Mouse (Mus musculus) lung, postnatal 0 days (tissue): ENCODE data around the gene Pou4f2. TPM values are rescaled to one million over a fixed set of nuclear protein-coding genes. Genes with fewer than 3 reads are reported as not detected.

Experiments used
- ATAC-seq: fragments of 200-750 bp; cut with Nextera tagmentation; 2 replicates; pipeline ENCODE4 v1.8.0; 2017; ENCODE audit warnings: moderate library complexity
- DNase-seq: peaks from one replicate; pipeline ENCODE4 v3.0.0-alpha.2; 2016; ENCODE audit warnings: low spot score
- H3K27ac ChIP-seq: fragments of 300-500 bp; sonication (generic); 2 replicates; pipeline ENCODE4 v1.5.1; 2014; ENCODE audit warnings: antibody characterized with exemption, mild to moderate bottlenecking, low read length, mixed read lengths
- H3K27me3 ChIP-seq: fragments of 300-500 bp; sonication (generic); replicated peaks from 2 replicates; pipeline ENCODE4 v1.6.1; 2014; ENCODE audit warnings: low read length, mixed read lengths; ENCODE audit not compliant: insufficient read depth
- H3K36me3 ChIP-seq: fragments of 300-500 bp; sonication (generic); 2 replicates; pipeline ENCODE4 v1.6.1; 2014; ENCODE audit warnings: low read length, mixed read lengths; ENCODE audit not compliant: insufficient read depth
- H3K4me1 ChIP-seq: fragments of 300-500 bp; sonication (generic); 2 replicates; pipeline ENCODE4 v1.6.1; 2014; ENCODE audit warnings: antibody characterized with exemption, low read depth, low read length, mixed read lengths; ENCODE audit not compliant: insufficient read depth
- H3K4me2 ChIP-seq: fragments of 300-500 bp; sonication (generic); replicated peaks from 2 replicates; pipeline ENCODE4 v1.6.1; 2014; ENCODE audit warnings: low read depth, mild to moderate bottlenecking, low read length, moderate library complexity, mixed read lengths
- H3K4me3 ChIP-seq: fragments of 300-500 bp; sonication (generic); 2 replicates; pipeline ENCODE4 v1.5.1; 2014; ENCODE audit warnings: low read depth, low read length
- H3K9ac ChIP-seq: fragments of 300-500 bp; sonication (generic); replicated peaks from 2 replicates; pipeline ENCODE4 v1.6.1; 2014; ENCODE audit warnings: low read depth, mild to moderate bottlenecking
- H3K9me3 ChIP-seq: fragments of 300-500 bp; sonication (generic); 2 replicates; pipeline ENCODE4 v1.6.1; 2016; ENCODE audit warnings: low read length, mixed read lengths
- CTCF ChIP-seq: IDR thresholded peaks from 2 replicates; pipeline ENCODE4 v1.5.1; 2016; ENCODE audit warnings: antibody characterized with exemption, mild to moderate bottlenecking
- EP300 ChIP-seq: IDR thresholded peaks from 2 replicates; pipeline ENCODE4 v1.6.1; 2016; ENCODE audit warnings: antibody characterized with exemption, mild to moderate bottlenecking, control low read depth
- WGBS: fragments of 180-500 bp; shearing (Covaris S2); extraction: QIAGEN DNeasy Blood & Tissue Kit; methylation state at CpG from one replicate; pipeline ENCODE4 v1.1.7; 2014; 5-methylcytosine and 5-hydroxymethylcytosine counted together
- polyA plus RNA-seq: library from polyadenylated mRNA; unstranded; fragments of >200 nt; fragmentation: Nextera tagmentation; extraction: Ambion mirVana; gene quantifications from 2 replicates; pipeline ENCODE4 v1.2.1, GENCODE M21; 2015

Gene Pou4f2
- polyA plus RNA-seq, 1 experiment from 2014 or later, result not detected

- Histone ChIP-seq H3K9ac (no peak overlapping the region), H3K36me3 (no peaks in the 10 kb centered on the region), H3K4me3 (no peak overlapping the region), H3K4me1 (no peaks in the 10 kb centered on the region), H3K27ac (no peak overlapping the region), H3K9me3 (no peaks in the 10 kb centered on the region), H3K27me3 (peaks cover 16% of the 10 kb centered on the region; the same call in 1 of the 2 replicates), H3K4me2 (no peak overlapping the region)
- DNase-seq, result no peak
- WGBS, result 0% methylated on average over 10 of the region's 10 CpGs
- no peak for ATAC-seq
- no peak for TF ChIP-seq EP300
- no peak for TF ChIP-seq CTCF
Measured at GRCm38 (mm10) chr8:78426455-78426854, 10.0 kb downstream of the Pou4f2 start.

- peaks cover 13% of the 10 kb centered on the region; the same call in 1 of the 2 replicates for H3K27me3 ChIP-seq
- no peak for DNase-seq
Measured at GRCm38 (mm10) chr8:78423937-78424336, 12.5 kb downstream of the Pou4f2 start.

GRCm38 (mm10) chr8:78420101-78420503 lies 16.3 kb downstream of the Pou4f2 start:
- H3K36me3 ChIP-seq, result no peaks in the 10 kb centered on the region
- H3K27me3 ChIP-seq, result no peaks in the 10 kb centered on the region
- ATAC-seq (peak; percentile 57), DNase-seq (peak; percentile 29)
- no peaks in the 10 kb centered on the region for H3K4me1 ChIP-seq
- peak overlapping the region; percentile 46 for H3K4me2 ChIP-seq
- WGBS, result 2% methylated on average over 16 of the region's 19 CpGs
- H3K27ac ChIP-seq, result no peak overlapping the region
- H3K9ac ChIP-seq, result no peak overlapping the region
- TF ChIP-seq EP300 (no peak), CTCF (no peak)
- no peaks in the 10 kb centered on the region for H3K9me3 ChIP-seq
- H3K4me3 ChIP-seq, result peak overlapping the region; percentile 18; the same call in 1 of the 2 replicates

More at GRCm38 (mm10) chr8:78423937-78424336, 12.5 kb downstream of the Pou4f2 start:
- no peak for ATAC-seq
- Histone ChIP-seq H3K9ac (no peak overlapping the region), H3K27ac (no peak overlapping the region), H3K9me3 (no peaks in the 10 kb centered on the region), H3K4me2 (no peak overlapping the region), H3K4me3 (no peak overlapping the region), H3K36me3 (no peaks in the 10 kb centered on the region), H3K4me1 (no peaks in the 10 kb centered on the region)
- TF ChIP-seq CTCF (no peak), EP300 (no peak)
- 0% methylated on average over 1 of the region's 1 CpGs for WGBS

- Histone ChIP-seq H3K27ac (no peak overlapping the region), H3K4me3 (no peak overlapping the region), H3K4me1 (no peaks in the 10 kb centered on the region), H3K9ac (no peak overlapping the region), H3K9me3 (no peaks in the 10 kb centered on the region), H3K4me2 (no peak overlapping the region), H3K36me3 (no peaks in the 10 kb centered on the region), H3K27me3 (no peaks in the 10 kb centered on the region)
- DNase-seq, result no peak
- TF ChIP-seq EP300 (no peak), CTCF (no peak)
- no peak for ATAC-seq
- WGBS, result 30% methylated on average over 4 of the region's 4 CpGs
Measured at GRCm38 (mm10) chr8:78419272-78419671, 17.2 kb downstream of the Pou4f2 start.

GRCm38 (mm10) chr8:78390756-78391155 lies 45.7 kb downstream of the Pou4f2 start:
- TF ChIP-seq CTCF, result no peak
- TF ChIP-seq EP300, result no peak
- 89% methylated on average over 7 of the region's 7 CpGs for WGBS
- Histone ChIP-seq H3K4me3 (no peak overlapping the region), H3K36me3 (no peaks in the 10 kb centered on the region), H3K27ac (no peak overlapping the region), H3K9me3 (no peaks in the 10 kb centered on the region), H3K27me3 (no peaks in the 10 kb centered on the region), H3K4me1 (no peaks in the 10 kb centered on the region), H3K4me2 (no peak overlapping the region), H3K9ac (no peak overlapping the region)
- ATAC-seq, result no peak
- no peak for DNase-seq

Other genes starting within 250 kb of the Pou4f2 start
- 5.6 and 7.3 TPM in 2 replicates for gene Ttc29, start 223.3 kb downstream of the Pou4f2 start, polyA plus RNA-seq
- gene Rbmxl1, start 72.3 kb upstream of the Pou4f2 start, polyA plus RNA-seq, result 67.9 and 72.2 TPM in 2 replicates
- 10.9 and 13.8 TPM in 2 replicates for gene Slc10a7, start 72.7 kb upstream of the Pou4f2 start, polyA plus RNA-seq